Mouse (Mus musculus) right cerebral cortex, postnatal 4 days (tissue): ENCODE data around the gene Rassf10.

Experiments used
- DNase-seq: peaks from one replicate; pipeline ENCODE4 v3.0.0-alpha.2; 2022

Rassf10 gene

DNA sequence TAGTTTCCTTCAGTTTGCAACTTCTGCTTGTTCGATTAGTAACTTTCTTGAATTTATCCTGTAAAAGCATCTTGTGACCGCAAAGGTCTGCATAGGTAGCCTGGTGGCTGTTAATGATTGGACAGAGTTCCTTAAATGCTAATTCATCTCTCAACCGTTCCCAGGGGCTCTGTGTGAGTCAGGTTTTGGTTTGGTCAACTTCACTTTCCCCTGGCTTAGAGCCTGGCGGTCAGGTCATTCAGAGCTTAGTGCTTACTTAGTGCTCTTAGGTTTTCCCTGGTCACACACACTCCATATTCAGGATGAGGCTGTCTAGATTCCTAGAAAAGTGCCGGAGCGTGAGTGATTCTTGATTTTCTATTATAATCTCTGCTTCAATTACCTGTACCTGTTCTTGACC, 12.6 kb downstream of the Rassf10 start:
- no peak for DNase-seq

DNA sequence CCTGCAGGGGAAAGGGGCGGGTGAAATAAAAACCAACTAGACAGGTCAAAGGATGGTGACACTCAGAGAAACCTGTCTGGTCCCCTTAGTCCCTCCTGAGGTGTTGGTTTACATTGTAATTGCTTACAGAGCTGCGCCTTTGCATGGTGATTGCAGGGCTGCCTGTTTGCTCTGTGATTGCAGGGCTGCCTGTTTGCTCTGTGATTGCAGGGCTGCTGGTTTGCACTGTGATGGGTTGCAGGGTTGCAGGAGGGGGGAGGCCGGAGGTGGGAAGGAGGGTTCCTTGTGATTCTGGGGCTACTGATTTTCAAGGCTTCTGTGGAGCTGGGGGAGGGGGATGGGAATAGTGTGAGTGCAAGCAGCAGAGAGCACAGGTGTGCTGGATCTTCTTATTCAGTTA, 13.0 kb downstream of the Rassf10 start:
- DNase-seq = no peak

- DNase-seq = no peak
These were observed 29.6 kb downstream of the Rassf10 start for GRCm38 (mm10) chr7:112983316-112983715.

DNA sequence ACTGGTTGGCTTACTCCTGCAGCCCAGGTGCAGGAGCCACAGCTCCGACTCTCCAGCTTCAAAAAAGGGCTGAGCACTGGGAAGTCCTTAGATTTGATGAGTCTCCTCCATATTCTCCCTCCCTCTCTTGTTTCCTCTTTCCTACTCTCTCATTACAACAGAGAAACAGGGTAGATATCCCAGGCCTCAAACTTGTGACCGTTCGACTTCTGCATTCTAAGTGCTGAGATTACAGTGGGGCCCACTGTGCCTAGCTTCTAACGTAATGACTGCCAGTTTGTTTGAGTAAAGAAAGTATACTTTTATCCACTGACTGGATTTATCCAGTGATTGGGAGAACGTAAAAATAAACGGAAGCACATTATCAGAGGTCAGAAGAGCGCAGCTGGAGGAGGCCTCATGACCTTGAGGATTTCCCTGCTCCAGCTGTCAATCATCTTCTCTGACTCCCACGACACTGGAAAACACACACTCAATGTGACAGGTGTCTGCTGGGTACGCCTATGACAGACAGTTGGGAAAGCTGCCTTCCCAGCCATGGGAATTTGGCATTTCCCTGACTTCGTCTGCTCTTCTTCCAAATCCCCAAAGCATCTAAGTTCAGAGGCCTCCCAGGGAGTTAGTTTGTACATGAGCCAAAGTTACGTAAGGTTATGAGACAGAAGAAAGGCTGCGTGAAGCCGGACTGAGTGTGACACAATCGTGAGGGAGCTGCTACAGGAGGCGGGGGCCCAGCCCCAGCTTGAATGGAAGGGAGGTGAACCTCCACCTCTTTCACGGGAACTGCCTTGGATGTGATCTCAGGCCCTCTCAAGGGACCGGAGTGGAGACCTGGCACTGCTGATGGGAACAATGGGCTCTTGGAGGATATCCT, 31.2 kb downstream of the Rassf10 start:
- DNase-seq = no peak

GRCm38 (mm10) chr7:112985578-112985949, 31.8 kb downstream of the Rassf10 start:
- no peak for DNase-seq

DNA sequence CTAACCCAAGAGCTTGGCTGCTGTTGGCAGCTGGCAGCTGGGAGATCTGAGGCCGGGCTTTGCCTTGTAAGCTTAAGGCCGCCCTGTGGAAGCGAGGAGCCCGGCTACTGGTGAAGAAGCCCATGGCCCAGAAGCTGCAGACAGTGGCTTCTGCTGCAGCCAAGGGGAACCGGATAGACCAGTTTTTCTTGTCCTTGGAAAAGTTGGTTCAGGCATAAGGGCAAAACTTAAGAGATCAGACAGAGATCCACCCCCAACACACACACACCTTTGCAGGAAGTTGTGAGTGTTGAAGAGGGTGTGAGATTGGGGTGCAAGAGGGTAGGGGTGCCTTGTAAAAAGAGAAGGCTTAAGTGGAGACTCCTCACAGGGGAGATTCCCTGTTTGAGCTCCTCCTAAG, 39.2 kb downstream of the Rassf10 start:
- DNase-seq = no peak

DNA sequence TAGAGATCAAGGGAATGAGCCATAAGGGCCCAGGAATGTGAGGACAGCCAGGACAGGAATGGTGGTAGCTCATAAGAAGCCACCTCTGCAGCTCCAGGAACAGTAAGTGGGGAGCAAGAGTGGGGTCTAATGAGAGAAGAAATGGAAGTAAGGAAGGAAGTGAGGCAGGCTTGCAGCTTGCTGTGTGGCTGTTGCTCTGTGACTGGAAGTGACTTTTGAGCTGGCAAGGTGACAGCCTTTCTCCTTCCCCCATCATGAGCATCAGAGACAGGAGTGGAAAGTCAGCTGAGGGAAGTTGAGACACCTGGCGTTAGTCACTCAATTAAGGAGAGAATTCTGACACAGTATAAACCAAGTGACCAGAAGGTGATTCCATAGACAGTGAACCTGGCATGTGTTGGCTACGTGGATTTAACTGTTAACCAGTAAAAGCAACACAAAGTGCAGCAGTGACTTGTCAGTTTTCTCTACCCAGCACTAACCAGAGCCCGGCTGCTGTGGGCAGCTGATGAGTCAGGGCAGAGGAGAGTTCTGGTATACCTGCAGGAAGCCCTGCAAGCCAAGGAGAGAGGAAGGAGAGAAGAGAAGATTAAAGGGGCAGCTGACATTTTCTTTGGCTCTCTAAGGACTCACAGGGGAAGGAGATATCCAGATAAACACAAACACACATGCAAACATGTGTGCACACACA, 49.9 kb downstream of the Rassf10 start:
- DNase-seq = no peak

GRCm38 (mm10) chr7:113005726-113006125, 52.0 kb downstream of the Rassf10 start:
- no peak for DNase-seq
